Mouse (Mus musculus): ENCODE data around the gene 0610010K14Rik.

DNA sequence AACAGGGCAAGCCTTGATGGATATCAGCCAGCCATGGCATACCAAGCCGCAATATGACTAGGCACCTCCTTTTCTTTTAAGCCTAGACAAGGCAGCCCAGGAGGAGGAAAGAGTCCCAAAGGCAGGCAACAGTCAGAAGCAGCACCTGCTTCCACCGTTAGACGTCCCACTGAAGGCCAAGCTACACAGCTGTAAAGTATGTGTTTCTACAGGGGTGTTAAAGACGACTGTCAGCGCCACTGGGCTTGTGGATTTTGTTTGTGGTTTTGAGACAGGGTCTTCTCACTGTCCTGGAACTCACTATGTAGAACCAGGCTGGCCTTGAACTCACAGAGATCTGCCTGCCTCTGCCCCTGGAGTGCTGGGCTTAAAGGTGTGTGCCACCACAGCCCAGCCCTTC, 48.0 kb upstream of the 0610010K14Rik start:
- TF ChIP-seq CTCF (conservative IDR thresholded peaks at IDR 0.05; ENCODE audit: low read length), result no peak
- TF ChIP-seq NANOG (IDR thresholded peaks at IDR 0.05; ENCODE audit: borderline replicate concordance, low read length), result no peak
- TF ChIP-seq POU5F1 (IDR thresholded peaks at IDR 0.05; ENCODE audit: borderline replicate concordance, low read length), result no peak

Measured in E14TG2a.4 (cell line).